Comparison of ENCODE assay signal across 8 mouse cellular contexts in genomic region chr10:127512307-127512666, GRCm38 (mm10). TPM values are rescaled to one million over a fixed set of nuclear protein-coding genes. Genes with fewer than 3 reads are reported as not detected.
DNase-seq lines count a peak whose midpoint lies in the region; ATAC-seq and TF ChIP-seq lines count a peak whose summit lies in the region.

No protein-coding gene starts in this region.

- no peak for DNase-seq in lung, adult 2 months
- no peak for DNase-seq in forebrain, embryonic 10.5 days (ENCODE audit: extremely low spot score, low spot score)
- no peak for DNase-seq in limb, embryonic 10.5 days (ENCODE audit: low spot score)
- no peak for DNase-seq in left cerebral cortex, postnatal 14 days (ENCODE audit: low spot score in 2 of 2)
- DNase-seq in cerebellum, adult 11 months: no peak
- DNase-seq in thymus, postnatal 36 days: no peak

- TF ChIP-seq POLR2A in lung, adult 2 months (IDR thresholded peaks at IDR 0.05; ENCODE audit: borderline replicate concordance, extremely low read depth, low read depth, low read length): no peak

- 3% methylated on average over 7 of the region's 7 CpGs for WGBS in lung, embryonic 15.5 days
- WGBS in lung, adult 2 months: 5% methylated on average over 7 of the region's 7 CpGs
- 3% methylated on average over 7 of the region's 7 CpGs for WGBS in forebrain, embryonic 10.5 days
- 1% methylated on average over 7 of the region's 7 CpGs for WGBS in limb, embryonic 10.5 days
- 1% methylated on average over 7 of the region's 7 CpGs for WGBS in neural tube, embryonic 15.5 days

- no peak for ATAC-seq in lung, embryonic 15.5 days (ENCODE audit: borderline replicate concordance, extremely low read depth, low FRiP score, low TSS enrichment)
- no peak for ATAC-seq in neural tube, embryonic 15.5 days (ENCODE audit: low FRiP score)

- no peak for TF ChIP-seq CTCF in lung, adult 2 months (IDR thresholded peaks at IDR 0.05; ENCODE audit: insufficient read depth, low read length)

- peak overlapping the region; percentile 48 for H3K4me3 ChIP-seq in lung, embryonic 15.5 days
- H3K4me3 ChIP-seq in lung, adult 2 months (replicated peaks; ENCODE audit: extremely low read depth, low read depth, low read length): no peak overlapping the region
- H3K4me3 ChIP-seq in forebrain, embryonic 10.5 days: peak overlapping the region; percentile 56
- peak overlapping the region; percentile 57 for H3K4me3 ChIP-seq in limb, embryonic 10.5 days
- H3K4me3 ChIP-seq in neural tube, embryonic 15.5 days (replicated peaks): peak overlapping the region; percentile 37

- peak overlapping the region; percentile 94 for H3K4me2 ChIP-seq in lung, embryonic 15.5 days
- H3K4me2 ChIP-seq in neural tube, embryonic 15.5 days: peak overlapping the region; percentile 69

- H3K9ac ChIP-seq in lung, embryonic 15.5 days: 0 out of 2 replicates have a peak overlapping the region, but pooled peaks have one; percentile 46
- peak overlapping the region; percentile 70 for H3K9ac ChIP-seq in neural tube, embryonic 15.5 days (replicated peaks)

- H3K9me3 ChIP-seq in lung, embryonic 15.5 days: no peaks in the 10 kb centered on the region
- H3K9me3 ChIP-seq in forebrain, embryonic 10.5 days: no peaks in the 10 kb centered on the region
- H3K9me3 ChIP-seq in limb, embryonic 10.5 days (replicated peaks): no peaks in the 10 kb centered on the region
- H3K9me3 ChIP-seq in neural tube, embryonic 15.5 days (replicated peaks): no peaks in the 10 kb centered on the region

- H3K27me3 ChIP-seq in lung, embryonic 15.5 days: peaks cover 86% of the 10 kb centered on the region
- peaks cover 100% of the 10 kb centered on the region for H3K27me3 ChIP-seq in forebrain, embryonic 10.5 days (ENCODE audit: poor library complexity, severe bottlenecking)
- peaks cover 92% of the 10 kb centered on the region for H3K27me3 ChIP-seq in limb, embryonic 10.5 days (ENCODE audit: low read depth, poor library complexity, severe bottlenecking)
- H3K27me3 ChIP-seq in neural tube, embryonic 15.5 days (replicated peaks): peaks cover 22% of the 10 kb centered on the region

- 0 out of 2 replicates have a peak, but pooled peaks cover under 1% of the 10 kb centered on the region for H3K36me3 ChIP-seq in lung, embryonic 15.5 days
- H3K36me3 ChIP-seq in forebrain, embryonic 10.5 days (replicated peaks): peaks cover 4% of the 10 kb centered on the region
- H3K36me3 ChIP-seq in limb, embryonic 10.5 days: peaks cover 6% of the 10 kb centered on the region; the same call in 1 of the 2 replicates
- H3K36me3 ChIP-seq in neural tube, embryonic 15.5 days: no peaks in the 10 kb centered on the region; the same call in 1 of the 2 replicates

- peaks cover 80% of the 10 kb centered on the region for H3K4me1 ChIP-seq in lung, embryonic 15.5 days
- H3K4me1 ChIP-seq in lung, adult 2 months (ENCODE audit: control insufficient read depth, insufficient read depth, low read length): peaks cover 5% of the 10 kb centered on the region
- peaks cover 98% of the 10 kb centered on the region for H3K4me1 ChIP-seq in forebrain, embryonic 10.5 days
- H3K4me1 ChIP-seq in limb, embryonic 10.5 days: peaks cover 97% of the 10 kb centered on the region
- H3K4me1 ChIP-seq in neural tube, embryonic 15.5 days: peaks cover 97% of the 10 kb centered on the region

- H3K27ac ChIP-seq in lung, embryonic 15.5 days: no peak overlapping the region
- peak overlapping the region; percentile 83 for H3K27ac ChIP-seq in forebrain, embryonic 10.5 days
- H3K27ac ChIP-seq in limb, embryonic 10.5 days: peak overlapping the region; percentile 79
- H3K27ac ChIP-seq in neural tube, embryonic 15.5 days (replicated peaks): peak overlapping the region; percentile 92

- intact Hi-C loops in left cerebral cortex, postnatal 14 days (cut with DNase I): loop anchor here (1.0 kb wide), 1 partner anchor 24 kb away; no protein-coding TSS in a partner anchor

RNA-seq across cellular contexts. Expression of gene Ndufa4l2, which starts 2.5 kb away (rescaled TPM):
- polyA plus RNA-seq in lung, embryonic 15.5 days (2015; fragmentation: Nextera tagmentation; extraction: Ambion mirVana): 89.4 and 100 TPM in 2 replicates
- 107 and 124 TPM in 2 replicates for polyA plus RNA-seq in lung, adult 2 months (2012; rRNA removed)
- 2.6 and 2.9 TPM in 2 replicates for polyA plus RNA-seq in forebrain, embryonic 10.5 days (2016; fragmentation: Nextera tagmentation; extraction: Ambion mirVana)
- polyA plus RNA-seq in limb, embryonic 10.5 days (2016; fragmentation: Nextera tagmentation; extraction: Ambion mirVana): 1.4 and 3.4 TPM in 2 replicates
- polyA plus RNA-seq in neural tube, embryonic 15.5 days (2015; fragmentation: Nextera tagmentation; extraction: Ambion mirVana): 17.8 and 22.5 TPM in 2 replicates
- total RNA-seq in left cerebral cortex, postnatal 14 days (2021): 1 to 10 TPM; 7.4 to 8.9 TPM

RNA-seq across cellular contexts. Expression of gene Shmt2, which starts 10.0 kb away (rescaled TPM):
- 110 and 111 TPM in 2 replicates for polyA plus RNA-seq in lung, embryonic 15.5 days (2015; fragmentation: Nextera tagmentation; extraction: Ambion mirVana)
- 40.3 and 57.7 TPM in 2 replicates for polyA plus RNA-seq in lung, adult 2 months (2012; rRNA removed)
- polyA plus RNA-seq in forebrain, embryonic 10.5 days (2016; fragmentation: Nextera tagmentation; extraction: Ambion mirVana): 124 and 129 TPM in 2 replicates
- polyA plus RNA-seq in limb, embryonic 10.5 days (2016; fragmentation: Nextera tagmentation; extraction: Ambion mirVana): 143 and 173 TPM in 2 replicates
- 50.4 and 69.9 TPM in 2 replicates for polyA plus RNA-seq in neural tube, embryonic 15.5 days (2015; fragmentation: Nextera tagmentation; extraction: Ambion mirVana)
- total RNA-seq in left cerebral cortex, postnatal 14 days (2021): 10 to 100 TPM; 27.5 to 32.9 TPM

RNA-seq across cellular contexts. Expression of gene Stac3, which starts 10.8 kb away (rescaled TPM):
- 0.64 and 1.0 TPM in 2 replicates for polyA plus RNA-seq in lung, embryonic 15.5 days (2015; fragmentation: Nextera tagmentation; extraction: Ambion mirVana)
- 1.5 and 5.8 TPM in 2 replicates for polyA plus RNA-seq in lung, adult 2 months (2012; rRNA removed)
- polyA plus RNA-seq in forebrain, embryonic 10.5 days (2016; fragmentation: Nextera tagmentation; extraction: Ambion mirVana): 0.30 and 0.41 TPM in 2 replicates
- polyA plus RNA-seq in limb, embryonic 10.5 days (2016; fragmentation: Nextera tagmentation; extraction: Ambion mirVana): 0.40 and 0.76 TPM in 2 replicates
- 1.9 and 2.9 TPM in 2 replicates for polyA plus RNA-seq in neural tube, embryonic 15.5 days (2015; fragmentation: Nextera tagmentation; extraction: Ambion mirVana)
- total RNA-seq in left cerebral cortex, postnatal 14 days (2021): 10 to 100 TPM in 1 of 2 experiments, 1 to 10 TPM in 1; 3.0 to 10.0 TPM

RNA-seq across cellular contexts. Expression of gene Nxph4, which starts 22.1 kb away (rescaled TPM):
- 1.3 and 1.9 TPM in 2 replicates for polyA plus RNA-seq in lung, embryonic 15.5 days (2015; fragmentation: Nextera tagmentation; extraction: Ambion mirVana)
- 0.23 and 0.24 TPM in 2 replicates for polyA plus RNA-seq in lung, adult 2 months (2012; rRNA removed)
- 3.0 and 9.5 TPM in 2 replicates for polyA plus RNA-seq in forebrain, embryonic 10.5 days (2016; fragmentation: Nextera tagmentation; extraction: Ambion mirVana)
- 0.54 and 1.0 TPM in 2 replicates for polyA plus RNA-seq in limb, embryonic 10.5 days (2016; fragmentation: Nextera tagmentation; extraction: Ambion mirVana)
- polyA plus RNA-seq in neural tube, embryonic 15.5 days (2015; fragmentation: Nextera tagmentation; extraction: Ambion mirVana): 80.4 and 102 TPM in 2 replicates
- 1 to 10 TPM; 4.4 to 7.4 TPM for total RNA-seq in left cerebral cortex, postnatal 14 days (2021)
